Comparison of ENCODE assay signal across 8 mouse cellular contexts in genomic region chr3:94373597-94374011, GRCm38 (mm10). TPM values are rescaled to one million over a fixed set of nuclear protein-coding genes. Genes with fewer than 3 reads are reported as not detected.
A peak's percentile ranks its signal among the peaks of the same experiment; 100 is the strongest.
DNase-seq lines count a peak whose midpoint lies in the region; ATAC-seq and TF ChIP-seq lines count a peak whose summit lies in the region.

No protein-coding gene starts in this region.

- TF ChIP-seq POLR2A in heart, adult 2 months (IDR thresholded peaks at IDR 0.05; ENCODE audit: insufficient read depth, low read depth, low read length): no peak

- peaks cover 1% of the 10 kb centered on the region; the same call in 1 of the 2 replicates for H3K4me1 ChIP-seq in heart, adult 2 months (ENCODE audit: control insufficient read depth, insufficient read depth, low read length)
- H3K4me1 ChIP-seq in embryonic facial prominence, embryonic 10.5 days: peaks cover 36% of the 10 kb centered on the region
- H3K4me1 ChIP-seq in heart, postnatal 0 days (ENCODE audit: control insufficient read depth, insufficient read depth): peaks cover 17% of the 10 kb centered on the region; the same call in 1 of the 2 replicates
- peaks cover 9% of the 10 kb centered on the region for H3K4me1 ChIP-seq in midbrain, embryonic 14.5 days (ENCODE audit: control insufficient read depth, insufficient read depth, low read length)

- H3K4me2 ChIP-seq in heart, postnatal 0 days (ENCODE audit: low read depth, low read length): peak overlapping the region; percentile 72
- peak overlapping the region; percentile 38 for H3K4me2 ChIP-seq in midbrain, embryonic 14.5 days (ENCODE audit: low read length)

- WGBS in heart, adult 2 months: 2% methylated on average over 5 of the region's 5 CpGs
- WGBS in embryonic facial prominence, embryonic 10.5 days: 2% methylated on average over 5 of the region's 5 CpGs
- 2% methylated on average over 5 of the region's 5 CpGs for WGBS in heart, postnatal 0 days
- 0% methylated on average over 5 of the region's 5 CpGs for WGBS in midbrain, embryonic 14.5 days

- intact Hi-C loops in heart, adult 2 months (cut with DNase I): loop anchor here (2.0 kb wide), 1 partner anchor 69 kb away; the partner anchor contains the start of genes Mrpl9 and Oaz3

- H3K4me3 ChIP-seq in heart, adult 2 months: peak overlapping the region; percentile 34; the same call in 1 of the 2 replicates
- H3K4me3 ChIP-seq in embryonic facial prominence, embryonic 10.5 days: peak overlapping the region; percentile 37
- peak overlapping the region; percentile 48 for H3K4me3 ChIP-seq in heart, postnatal 0 days (ENCODE audit: low read depth, low read length)
- no peak overlapping the region for H3K4me3 ChIP-seq in midbrain, embryonic 14.5 days (replicated peaks; ENCODE audit: low read depth, low read length)

- H3K9me3 ChIP-seq in embryonic facial prominence, embryonic 10.5 days: no peaks in the 10 kb centered on the region
- H3K9me3 ChIP-seq in heart, postnatal 0 days (replicated peaks; ENCODE audit: control insufficient read depth, low read length): no peaks in the 10 kb centered on the region
- no peaks in the 10 kb centered on the region for H3K9me3 ChIP-seq in midbrain, embryonic 14.5 days (ENCODE audit: control insufficient read depth, low read length)

- no peak for TF ChIP-seq CTCF in heart, adult 2 months (IDR thresholded peaks at IDR 0.05)
- no peak for TF ChIP-seq CTCF in heart, postnatal 0 days (IDR thresholded peaks at IDR 0.05; ENCODE audit: low read depth)

- H3K27ac ChIP-seq in heart, adult 2 months: no peak overlapping the region
- H3K27ac ChIP-seq in embryonic facial prominence, embryonic 10.5 days (replicated peaks): no peak overlapping the region
- H3K27ac ChIP-seq in heart, postnatal 0 days (ENCODE audit: low read depth): no peak overlapping the region
- H3K27ac ChIP-seq in midbrain, embryonic 14.5 days (replicated peaks; ENCODE audit: low read depth, low read length): no peak overlapping the region

- TF ChIP-seq EP300 in heart, adult 2 months (IDR thresholded peaks at IDR 0.05; ENCODE audit: insufficient read depth, low read depth, low read length): no peak
- no peak for TF ChIP-seq EP300 in heart, postnatal 0 days (IDR thresholded peaks at IDR 0.05; ENCODE audit: low read depth)

- DNase-seq in heart, adult 2 months: peak in 1 of 2 experiments; percentile 27
- DNase-seq in heart, adult 9 months (ENCODE audit: low spot score in 2 of 2): no peak
- DNase-seq in embryonic facial prominence, embryonic 10.5 days (ENCODE audit: low spot score): peak; percentile 35
- no peak for DNase-seq in heart, postnatal 0 days (ENCODE audit: low spot score)
- peak; percentile 72 to 82 for DNase-seq in kidney, postnatal 4 days
- peak; percentile 59 for DNase-seq in midbrain, embryonic 14.5 days
- no peak for DNase-seq in spleen, postnatal 14 days (ENCODE audit: low spot score in 2 of 2)
- DNase-seq in right cerebral cortex, postnatal 14 days: no peak

- H3K79me2 ChIP-seq in heart, adult 2 months (replicated peaks; ENCODE audit: control insufficient read depth, insufficient read depth, low read length): no peaks in the 10 kb centered on the region

- no peak overlapping the region for H3K9ac ChIP-seq in heart, adult 2 months (ENCODE audit: low read depth, low read length)
- peak overlapping the region; percentile 43; the same call in 1 of the 2 replicates for H3K9ac ChIP-seq in heart, postnatal 0 days (replicated peaks; ENCODE audit: low read depth, low read length)
- H3K9ac ChIP-seq in midbrain, embryonic 14.5 days (replicated peaks; ENCODE audit: low read length): no peak overlapping the region

- no peaks in the 10 kb centered on the region; the same call in 1 of the 2 replicates for H3K27me3 ChIP-seq in heart, adult 2 months (ENCODE audit: control insufficient read depth, insufficient read depth, low read length)
- H3K27me3 ChIP-seq in embryonic facial prominence, embryonic 10.5 days (replicated peaks; ENCODE audit: low read depth, poor library complexity, severe bottlenecking): peaks cover 65% of the 10 kb centered on the region
- no peaks in the 10 kb centered on the region for H3K27me3 ChIP-seq in heart, postnatal 0 days (ENCODE audit: control insufficient read depth, insufficient read depth, low read length)
- H3K27me3 ChIP-seq in midbrain, embryonic 14.5 days (ENCODE audit: control insufficient read depth, insufficient read depth, low read length): peaks cover 3% of the 10 kb centered on the region; the same call in 1 of the 2 replicates

- H3K36me3 ChIP-seq in heart, adult 2 months (ENCODE audit: control insufficient read depth, insufficient read depth, low read length): no peaks in the 10 kb centered on the region
- no peaks in the 10 kb centered on the region for H3K36me3 ChIP-seq in embryonic facial prominence, embryonic 10.5 days (replicated peaks)
- no peaks in the 10 kb centered on the region for H3K36me3 ChIP-seq in heart, postnatal 0 days (replicated peaks; ENCODE audit: control insufficient read depth, insufficient read depth, low read length)
- no peaks in the 10 kb centered on the region for H3K36me3 ChIP-seq in midbrain, embryonic 14.5 days (ENCODE audit: control insufficient read depth, insufficient read depth, low read length)

- ATAC-seq in heart, postnatal 0 days (ENCODE audit: insufficient read depth, low read depth): 0 out of 2 replicates have a peak, but pooled peaks have one; percentile 10
- peak; percentile 37; the same call in 1 of the 2 replicates for ATAC-seq in midbrain, embryonic 14.5 days (ENCODE audit: low FRiP score, low TSS enrichment)

RNA-seq across cellular contexts. Expression of gene Rorc, which starts 1.0 kb away (rescaled TPM):
- total RNA-seq in heart, adult 2 months (2021): 10 to 100 TPM; 36.1 to 44.8 TPM
- polyA plus RNA-seq in heart, adult 2 months (2012; rRNA removed): 25.7 and 26.7 TPM in 2 replicates
- polyA plus RNA-seq in embryonic facial prominence, embryonic 10.5 days (2016; fragmentation: Nextera tagmentation; extraction: Ambion mirVana): 0.21 and 0.29 TPM in 2 replicates
- 37.2 and 55.0 TPM in 2 replicates for total RNA-seq in heart, postnatal 0 days (2014; rRNA removed; ENCODE audit: low replicate concordance)
- 13.5 and 17.1 TPM in 2 replicates for polyA plus RNA-seq in heart, postnatal 0 days (2015; fragmentation: Nextera tagmentation; extraction: Ambion mirVana)
- polyA plus RNA-seq in midbrain, embryonic 14.5 days (2014; fragmentation: Nextera tagmentation; extraction: Ambion mirVana): 0.30 and 0.43 TPM in 2 replicates

RNA-seq across cellular contexts. Expression of gene C2cd4d, which starts 11.4 kb away (rescaled TPM):
- not detected for total RNA-seq in heart, adult 2 months (2021)
- polyA plus RNA-seq in heart, adult 2 months (2012; rRNA removed): 0.14 TPM in 1 of 2 replicates, not detected in the other
- 0.30 and 0.31 TPM in 2 replicates for polyA plus RNA-seq in embryonic facial prominence, embryonic 10.5 days (2016; fragmentation: Nextera tagmentation; extraction: Ambion mirVana)
- total RNA-seq in heart, postnatal 0 days (2014; rRNA removed; ENCODE audit: low replicate concordance): not detected in 2 replicates
- polyA plus RNA-seq in heart, postnatal 0 days (2015; fragmentation: Nextera tagmentation; extraction: Ambion mirVana): 0.15 and 0.30 TPM in 2 replicates
- polyA plus RNA-seq in midbrain, embryonic 14.5 days (2014; fragmentation: Nextera tagmentation; extraction: Ambion mirVana): 2.6 and 3.1 TPM in 2 replicates

RNA-seq across cellular contexts. Expression of gene Lingo4, which starts 24.7 kb away (rescaled TPM):
- total RNA-seq in heart, adult 2 months (2021): under 1 TPM; 0.05 to 0.09 TPM
- polyA plus RNA-seq in heart, adult 2 months (2012; rRNA removed): 0.04 and 0.09 TPM in 2 replicates
- 0.07 and 0.28 TPM in 2 replicates for polyA plus RNA-seq in embryonic facial prominence, embryonic 10.5 days (2016; fragmentation: Nextera tagmentation; extraction: Ambion mirVana)
- not detected in 2 replicates for total RNA-seq in heart, postnatal 0 days (2014; rRNA removed; ENCODE audit: low replicate concordance)
- polyA plus RNA-seq in heart, postnatal 0 days (2015; fragmentation: Nextera tagmentation; extraction: Ambion mirVana): 0.19 and 0.25 TPM in 2 replicates
- 0.67 and 1.1 TPM in 2 replicates for polyA plus RNA-seq in midbrain, embryonic 14.5 days (2014; fragmentation: Nextera tagmentation; extraction: Ambion mirVana)

RNA-seq across cellular contexts. Expression of gene Them5, which starts 31.7 kb away (rescaled TPM):
- total RNA-seq in heart, adult 2 months (2021): not detected
- not detected in 2 replicates for polyA plus RNA-seq in heart, adult 2 months (2012; rRNA removed)
- polyA plus RNA-seq in embryonic facial prominence, embryonic 10.5 days (2016; fragmentation: Nextera tagmentation; extraction: Ambion mirVana): 0.11 TPM in 1 of 2 replicates, not detected in the other
- total RNA-seq in heart, postnatal 0 days (2014; rRNA removed; ENCODE audit: low replicate concordance): not detected in 2 replicates
- 0.10 TPM in 1 of 2 replicates, not detected in the other for polyA plus RNA-seq in heart, postnatal 0 days (2015; fragmentation: Nextera tagmentation; extraction: Ambion mirVana)
- polyA plus RNA-seq in midbrain, embryonic 14.5 days (2014; fragmentation: Nextera tagmentation; extraction: Ambion mirVana): 0.18 TPM in 1 of 2 replicates, not detected in the other

RNA-seq across cellular contexts. Expression of gene Tdrkh, which starts 39.5 kb away (rescaled TPM):
- total RNA-seq in heart, adult 2 months (2021): 1 to 10 TPM; 3.9 to 4.9 TPM
- 0.64 and 0.82 TPM in 2 replicates for polyA plus RNA-seq in heart, adult 2 months (2012; rRNA removed)
- polyA plus RNA-seq in embryonic facial prominence, embryonic 10.5 days (2016; fragmentation: Nextera tagmentation; extraction: Ambion mirVana): 14.2 and 16.5 TPM in 2 replicates
- 0.34 and 6.5 TPM in 2 replicates for total RNA-seq in heart, postnatal 0 days (2014; rRNA removed; ENCODE audit: low replicate concordance)
- 7.5 and 7.7 TPM in 2 replicates for polyA plus RNA-seq in heart, postnatal 0 days (2015; fragmentation: Nextera tagmentation; extraction: Ambion mirVana)
- polyA plus RNA-seq in midbrain, embryonic 14.5 days (2014; fragmentation: Nextera tagmentation; extraction: Ambion mirVana): 50.6 and 55.3 TPM in 2 replicates

Comparison
In these comparisons a context has a peak if more than half of its experiments do, and no peak if none do; other contexts are left out.
1. DNase-seq: peak in embryonic facial prominence, embryonic 10.5 days (single experiment), kidney, postnatal 4 days (2 of 2) and midbrain, embryonic 14.5 days (single experiment); none in heart, adult 9 months (0 of 2), heart, postnatal 0 days (single experiment), spleen, postnatal 14 days (0 of 2) and right cerebral cortex, postnatal 14 days (single experiment).
2. RNA of gene Rorc, which starts 1.0 kb away (polyA plus RNA-seq): 25.7 to 26.7 TPM in heart, adult 2 months and 13.5 to 17.1 TPM in heart, postnatal 0 days; 0.30 to 0.43 TPM in midbrain, embryonic 14.5 days and 0.21 to 0.29 TPM in embryonic facial prominence, embryonic 10.5 days; every median in the first group is over 10 times any median in the second.